Mouse (Mus musculus): ENCODE measurements at regions not wholly inside any gene's neighbourhood (a gene's known extent, or its start where the extent isn't known, plus 50 kb on each side); places are given as distances from the start of the nearest gene placed in this dataset.
"Not testable (repeated sequence)": the region's sequence is repeated elsewhere in the genome, so short reads cannot be mapped to it uniquely, and the experiment has no call there.

DNA sequence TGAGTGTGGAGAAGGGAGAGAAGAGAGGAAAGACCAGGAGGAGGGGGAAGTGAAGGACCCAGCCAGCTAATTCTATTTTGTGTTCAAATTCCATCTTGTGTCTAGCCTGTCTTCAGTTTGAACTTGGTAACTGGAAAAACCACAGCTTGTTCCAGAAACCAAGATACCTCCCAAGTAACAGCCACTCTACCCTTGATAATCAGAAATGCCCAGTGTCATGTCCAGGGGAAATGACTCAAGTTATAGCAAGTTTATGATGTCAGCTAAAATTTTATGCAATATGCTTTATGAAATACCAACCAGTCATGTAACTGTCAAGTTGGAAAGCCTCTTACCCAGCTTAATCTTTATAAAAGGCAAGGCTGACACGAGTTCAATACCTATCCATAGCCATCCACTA, 137.4 kb upstream of the Thpo start:
- intact Hi-C loops (cut with DNase I) = no loop called here

DNA sequence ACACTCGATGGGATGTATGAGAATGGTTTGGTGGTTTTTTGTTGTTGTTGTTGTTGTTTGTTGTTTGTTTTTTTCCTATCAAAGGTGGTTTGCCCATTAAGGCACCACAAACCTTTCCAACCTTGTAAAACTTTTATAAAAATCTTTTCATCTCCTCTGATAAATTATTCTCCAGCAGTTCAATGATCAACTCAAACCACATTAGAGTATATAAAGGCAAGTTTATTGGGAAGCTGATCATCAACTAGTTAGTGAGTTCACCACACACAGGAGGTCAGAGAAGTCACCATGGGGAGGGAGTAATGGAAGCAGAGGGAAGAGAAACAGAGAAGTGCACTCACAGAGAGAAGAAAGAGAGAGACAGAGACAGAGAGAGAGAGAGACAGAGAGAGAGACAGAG, 132.5 kb upstream of the Thpo start:
- intact Hi-C loops (cut with DNase I) = no loop called here
- no peak for DNase-seq (ENCODE audit: low spot score in 2 of 2)

More for the DNA sequence above, 137.4 kb upstream of the Thpo start:
- DNase-seq (ENCODE audit: low spot score in 2 of 2) = no peak

GRCm38 (mm10) chr16:20861256-20861655, 126.9 kb upstream of the Thpo start:
- no peak for DNase-seq (ENCODE audit: low spot score in 2 of 2)
- intact Hi-C loops (cut with DNase I) = no loop called here

GRCm38 (mm10) chr16:20860606-20861005, 126.3 kb upstream of the Thpo start:
- DNase-seq (ENCODE audit: low spot score in 2 of 2); intact Hi-C loops (cut with DNase I): not testable (repeated sequence)

GRCm38 (mm10) chr16:20854696-20855213, 120.4 kb upstream of the Thpo start:
- intact Hi-C loops (cut with DNase I) = no loop called here
- DNase-seq (ENCODE audit: low spot score in 2 of 2) = no peak

GRCm38 (mm10) chr16:20838151-20838550, 103.8 kb upstream of the Thpo start:
- DNase-seq (ENCODE audit: low spot score in 2 of 2) = no peak
- intact Hi-C loops (cut with DNase I) = no loop called here

- no peak for DNase-seq (ENCODE audit: low spot score in 2 of 2)
- intact Hi-C loops (cut with DNase I) = no loop called here
These were observed 102.6 kb upstream of the Thpo start for GRCm38 (mm10) chr16:20836866-20837265.

DNA sequence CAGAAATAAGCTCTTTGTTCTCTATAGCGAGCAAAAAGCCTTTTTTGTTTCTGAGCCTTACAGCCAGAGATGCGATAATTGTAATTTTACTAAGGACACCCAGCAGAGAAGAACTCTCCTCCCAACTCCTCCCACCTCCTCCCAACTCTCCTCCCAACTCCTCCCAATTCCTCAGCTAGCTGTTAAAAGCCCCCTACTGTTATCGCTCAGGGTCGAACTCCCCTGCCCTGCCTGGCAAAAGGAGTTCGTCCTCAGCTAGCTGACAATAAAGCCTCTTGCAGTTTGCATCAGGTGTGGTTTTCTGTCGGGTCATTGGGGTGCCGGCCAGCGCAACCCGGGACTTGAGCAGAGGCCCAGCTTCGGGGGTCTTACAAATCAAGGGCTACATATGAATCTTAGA, 99.5 kb upstream of the Thpo start:
- intact Hi-C loops (cut with DNase I); DNase-seq (ENCODE audit: low spot score in 2 of 2): not testable (repeated sequence)

DNA sequence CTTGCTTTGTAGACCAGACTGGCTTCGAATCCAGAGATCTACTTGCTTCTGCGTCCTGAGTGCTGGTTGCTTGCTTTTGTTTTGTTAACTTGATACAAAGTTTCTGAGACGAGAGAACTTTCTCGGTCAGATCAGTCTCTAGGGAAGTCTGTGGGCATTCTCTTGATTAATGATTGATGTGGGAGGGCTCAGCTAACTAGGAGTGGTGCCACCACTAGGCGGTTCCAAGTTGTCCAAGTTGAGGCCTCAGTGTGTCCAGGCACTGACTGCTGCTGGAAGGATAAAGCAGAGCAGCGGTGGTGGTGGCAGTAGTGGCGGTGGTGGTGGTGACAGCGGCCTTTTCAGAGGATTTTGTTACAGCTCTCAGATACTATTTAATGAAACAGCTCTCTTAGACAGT, 99.0 kb upstream of the Thpo start:
- no peak for DNase-seq (ENCODE audit: low spot score in 2 of 2)
- intact Hi-C loops (cut with DNase I) = no loop called here

- DNase-seq (ENCODE audit: low spot score in 2 of 2) = no peak
- intact Hi-C loops (cut with DNase I) = no loop called here
These were observed 95.6 kb upstream of the Thpo start for GRCm38 (mm10) chr16:20829732-20830435.

DNA sequence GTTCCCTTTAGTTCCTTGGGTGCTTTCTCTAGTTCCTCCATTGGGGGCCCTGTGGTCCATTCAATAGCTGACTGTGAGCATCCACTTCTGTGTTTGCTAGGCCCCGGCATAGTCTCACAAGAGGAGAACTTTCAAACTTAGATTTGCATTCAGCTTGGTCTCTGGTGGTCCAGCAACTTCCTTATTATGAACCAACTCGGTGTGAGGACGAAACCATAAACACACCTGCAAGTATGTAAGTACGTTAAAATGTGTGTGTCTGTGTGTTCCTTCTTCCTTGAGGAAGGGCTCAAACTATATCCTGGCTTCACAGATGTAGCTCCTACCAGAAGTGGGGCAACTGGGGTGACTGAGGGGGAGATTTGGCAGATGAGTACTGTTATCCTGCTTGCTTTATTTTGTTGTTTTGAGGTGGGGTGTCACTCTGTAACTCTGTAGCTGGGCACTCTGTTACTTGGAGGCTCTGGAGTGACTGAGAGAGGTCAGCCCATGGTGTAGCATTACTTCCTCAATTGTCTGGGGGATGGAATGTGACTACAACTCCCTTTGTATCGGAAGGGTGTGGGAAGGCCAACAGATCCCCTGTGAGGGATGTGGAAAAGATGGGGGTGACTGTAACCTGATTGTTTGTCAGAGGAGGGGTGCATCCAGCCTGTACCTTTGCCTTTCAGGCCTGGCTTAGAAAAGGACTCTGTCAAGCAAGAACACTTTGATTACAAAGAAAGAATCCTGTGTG, 94.9 kb upstream of the Thpo start:
- no peak for DNase-seq (ENCODE audit: low spot score in 2 of 2)
- intact Hi-C loops (cut with DNase I) = no loop called here

GRCm38 (mm10) chr16:20824226-20824625, 89.9 kb upstream of the Thpo start:
- intact Hi-C loops (cut with DNase I) = loop anchor here (5.0 kb wide), 1 partner anchor 358 kb away; no protein-coding TSS in a partner anchor
- peak; percentile 57 to 69 for DNase-seq (ENCODE audit: low spot score in 2 of 2)

DNA sequence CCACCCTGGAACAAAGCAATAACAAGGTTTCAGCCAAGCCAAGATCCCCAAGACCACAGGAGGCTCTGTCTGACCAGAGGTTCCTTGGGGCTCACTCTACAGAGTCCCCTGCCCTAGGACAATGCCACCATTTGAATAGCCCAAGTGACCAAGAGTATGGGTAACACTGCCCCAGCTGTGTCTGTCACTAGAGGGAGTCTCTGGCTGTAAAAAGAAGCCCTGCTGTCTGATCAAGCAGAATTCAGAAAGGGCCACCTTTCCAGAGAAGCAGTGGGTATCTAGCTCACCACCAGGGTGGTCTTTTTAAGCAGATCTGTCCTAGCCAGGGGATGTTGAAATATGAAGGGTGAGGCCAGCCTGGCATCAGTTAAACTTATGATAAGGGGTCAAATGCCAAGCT, 86.6 kb upstream of the Thpo start:
- DNase-seq (ENCODE audit: low spot score in 2 of 2) = no peak
- intact Hi-C loops (cut with DNase I) = loop anchor here (5.0 kb wide), 1 partner anchor 361 kb away; no protein-coding TSS in a partner anchor

DNA sequence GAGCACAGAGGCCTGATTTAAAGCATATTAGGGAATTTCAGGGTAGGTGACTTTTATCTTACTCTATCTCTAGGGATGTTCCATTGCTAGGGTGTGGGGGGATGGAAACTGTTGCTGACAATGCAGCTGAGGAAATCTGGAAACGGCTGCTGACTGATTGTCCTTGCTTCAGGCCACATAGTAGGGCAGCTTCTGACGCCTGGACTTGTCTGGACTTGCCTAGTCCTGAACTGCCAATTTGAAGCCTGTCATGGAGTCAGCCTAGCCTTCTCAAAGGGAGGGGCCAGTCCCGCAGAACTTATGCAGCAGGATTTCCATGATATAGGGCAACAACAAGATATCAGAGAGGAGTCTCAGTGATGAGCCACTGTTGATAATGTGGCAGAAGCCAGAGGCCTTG, 85.3 kb upstream of the Thpo start:
- DNase-seq (ENCODE audit: low spot score in 2 of 2) = no peak
- intact Hi-C loops (cut with DNase I) = no loop called here

DNA sequence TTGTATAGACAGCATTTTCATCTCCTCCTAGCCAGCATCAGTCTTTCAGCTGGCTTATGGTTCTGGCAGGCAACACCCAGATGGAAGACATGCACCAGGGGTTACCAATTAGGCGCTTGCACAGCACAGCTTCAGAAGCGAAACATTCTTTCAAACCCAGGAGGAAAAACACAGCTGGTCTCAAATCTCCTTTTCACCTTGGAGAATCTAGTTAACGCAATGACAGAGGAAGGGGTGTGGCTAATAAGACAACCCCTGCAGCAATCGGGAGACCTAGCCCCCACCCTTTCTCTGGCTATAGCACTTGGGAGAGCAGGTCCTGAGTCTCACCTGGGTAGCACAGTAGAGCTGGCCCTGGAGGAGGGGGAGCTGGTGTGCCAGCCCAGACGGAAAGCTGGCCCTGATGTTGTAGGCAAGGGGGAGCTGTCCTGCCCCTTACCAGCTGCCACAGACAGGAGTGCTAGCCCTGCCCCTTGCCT, 84.4 kb upstream of the Thpo start:
- intact Hi-C loops (cut with DNase I) = no loop called here
- DNase-seq (ENCODE audit: low spot score in 2 of 2) = no peak

DNA sequence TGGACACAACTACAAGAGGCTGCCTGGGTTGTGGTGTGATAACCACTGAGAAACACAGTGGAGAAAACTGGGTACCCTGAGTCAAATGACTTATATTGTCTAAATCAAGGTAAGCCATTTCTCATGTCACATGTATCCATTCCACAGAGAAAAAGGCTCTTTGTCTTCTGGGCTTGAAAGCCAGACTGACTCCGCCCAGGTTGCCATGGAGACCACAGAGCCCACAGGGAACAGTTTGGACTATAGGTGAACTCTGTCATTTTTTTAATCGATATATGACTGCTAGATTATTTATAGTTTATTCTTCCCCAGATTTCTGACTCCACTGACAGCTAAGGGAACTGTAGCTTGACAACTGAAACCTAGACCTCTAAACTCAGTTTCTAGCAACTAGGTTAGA, 80.7 kb upstream of the Thpo start:
- intact Hi-C loops (cut with DNase I) = no loop called here

GRCm38 (mm10) chr16:20814240-20814639, 79.9 kb upstream of the Thpo start:
- DNase-seq (ENCODE audit: low spot score in 2 of 2) = no peak

More for the DNA sequence above, 80.7 kb upstream of the Thpo start:
- no peak for DNase-seq (ENCODE audit: low spot score in 2 of 2)

GRCm38 (mm10) chr16:20812025-20812424, 77.7 kb upstream of the Thpo start:
- DNase-seq (ENCODE audit: low spot score in 2 of 2); intact Hi-C loops (cut with DNase I): not testable (repeated sequence)

More at GRCm38 (mm10) chr16:20814240-20814639, 79.9 kb upstream of the Thpo start:
- intact Hi-C loops (cut with DNase I) = no loop called here

- intact Hi-C loops (cut with DNase I) = no loop called here
- no peak for DNase-seq (ENCODE audit: low spot score in 2 of 2)
These were observed 76.0 kb upstream of the Thpo start for GRCm38 (mm10) chr16:20810322-20810721.

GRCm38 (mm10) chr16:20808263-20808662, 74.0 kb upstream of the Thpo start:
- intact Hi-C loops (cut with DNase I) = loop anchor here (5.0 kb wide), 1 partner anchor 89 kb away; no protein-coding TSS in a partner anchor
- no peak for DNase-seq (ENCODE audit: low spot score in 2 of 2)

Measured in left cerebral cortex, postnatal 14 days (tissue).